Mouse (Mus musculus): ENCODE data around the gene Slc27a1. TPM values are rescaled to one million over a fixed set of nuclear protein-coding genes. Genes with fewer than 3 reads are reported as not detected.

Slc27a1 gene
- polyA plus RNA-seq, 1 experiment from 2014 or later, result 29.4 TPM

GRCm38 (mm10) chr8:71633981-71634667, 65.4 kb downstream of the Slc27a1 start:
- 3% methylated on average over 26 of the region's 26 CpGs for WGBS
- H3K27ac ChIP-seq (ENCODE audit: low read length), result no peak overlapping the region
- ATAC-seq (ENCODE audit: insufficient number of reproducible peaks, insufficient read depth, low FRiP score, low read depth), result no peak

More at GRCm38 (mm10) chr8:71633981-71634667, 65.4 kb downstream of the Slc27a1 start:
- no peaks in the 10 kb centered on the region for H3K27me3 ChIP-seq (ENCODE audit: control insufficient read depth, insufficient read depth, low read length)
- H3K4me3 ChIP-seq (ENCODE audit: low read depth, low read length), result peak overlapping the region; percentile 12; the same call in 1 of the 2 replicates
- no peak overlapping the region for H3K9ac ChIP-seq (replicated peaks; ENCODE audit: low read depth, low read length)
- peak overlapping the region; percentile 33 for H3K4me2 ChIP-seq (replicated peaks; ENCODE audit: low read depth, low read length)
- H3K4me1 ChIP-seq (ENCODE audit: control insufficient read depth, insufficient read depth, low read length), result peaks cover 3% of the 10 kb centered on the region; the same call in 1 of the 2 replicates
- peaks cover 8% of the 10 kb centered on the region; the same call in 1 of the 2 replicates for H3K9me3 ChIP-seq (ENCODE audit: control insufficient read depth, low read depth, low read length)
- no peaks in the 10 kb centered on the region for H3K36me3 ChIP-seq (ENCODE audit: control insufficient read depth, insufficient read depth, low read length)

Small RNA genes lying within 50 kb of the gene (microRNA-seq; reads per million reads assigned to microRNA genes)
- gene Mir6769b, result not detected

Other genes starting within 250 kb of the Slc27a1 start
- gene Use1, start 202.0 kb upstream of the Slc27a1 start, polyA plus RNA-seq (2014; fragmentation: Nextera tagmentation; extraction: Ambion mirVana), result 106 and 108 TPM in 2 replicates
- gene Ocel1, start 197.6 kb upstream of the Slc27a1 start, polyA plus RNA-seq (2014; fragmentation: Nextera tagmentation; extraction: Ambion mirVana), result 3.8 TPM in 2 replicates
- gene Nr2f6, start 186.9 kb upstream of the Slc27a1 start, polyA plus RNA-seq (2014; fragmentation: Nextera tagmentation; extraction: Ambion mirVana), result 52.7 and 65.5 TPM in 2 replicates
- gene Ushbp1, start 173.1 kb upstream of the Slc27a1 start, polyA plus RNA-seq (2014; fragmentation: Nextera tagmentation; extraction: Ambion mirVana), result 8.6 and 9.6 TPM in 2 replicates
- 92.2 and 94.2 TPM in 2 replicates for gene Babam1, start 172.0 kb upstream of the Slc27a1 start, polyA plus RNA-seq (2014; fragmentation: Nextera tagmentation; extraction: Ambion mirVana)
- 30.9 and 39.8 TPM in 2 replicates for gene Ankle1, start 162.9 kb upstream of the Slc27a1 start, polyA plus RNA-seq (2014; fragmentation: Nextera tagmentation; extraction: Ambion mirVana)
- gene Abhd8, start 105.2 kb upstream of the Slc27a1 start, polyA plus RNA-seq (2014; fragmentation: Nextera tagmentation; extraction: Ambion mirVana), result 28.4 and 30.0 TPM in 2 replicates
- 139 and 154 TPM in 2 replicates for gene Mrpl34, start 103.9 kb upstream of the Slc27a1 start, polyA plus RNA-seq (2014; fragmentation: Nextera tagmentation; extraction: Ambion mirVana)
- gene Dda1, start 99.7 kb upstream of the Slc27a1 start, polyA plus RNA-seq (2014; fragmentation: Nextera tagmentation; extraction: Ambion mirVana), result 94.8 and 98.9 TPM in 2 replicates
- 2.3 TPM in 2 replicates for gene Ano8, start 82.9 kb upstream of the Slc27a1 start, polyA plus RNA-seq (2014; fragmentation: Nextera tagmentation; extraction: Ambion mirVana)
- 7.1 and 7.2 TPM in 2 replicates for gene Gtpbp3, start 80.8 kb upstream of the Slc27a1 start, polyA plus RNA-seq (2014; fragmentation: Nextera tagmentation; extraction: Ambion mirVana)
- 67.1 and 67.5 TPM in 2 replicates for gene Plvap, start 57.1 kb upstream of the Slc27a1 start, polyA plus RNA-seq (2014; fragmentation: Nextera tagmentation; extraction: Ambion mirVana)
- gene Ccdc194, start 43.2 kb upstream of the Slc27a1 start, polyA plus RNA-seq (2014; fragmentation: Nextera tagmentation; extraction: Ambion mirVana), result 0.41 and 0.58 TPM in 2 replicates
- 7.6 and 10.9 TPM in 2 replicates for gene Bst2, start 31.4 kb upstream of the Slc27a1 start, polyA plus RNA-seq (2014; fragmentation: Nextera tagmentation; extraction: Ambion mirVana)
- gene Mvb12a, start 26.0 kb upstream of the Slc27a1 start, polyA plus RNA-seq (2014; fragmentation: Nextera tagmentation; extraction: Ambion mirVana), result 103 and 105 TPM in 2 replicates
- gene Tmem221, start 10.0 kb upstream of the Slc27a1 start, polyA plus RNA-seq (2014; fragmentation: Nextera tagmentation; extraction: Ambion mirVana), result 1.4 and 1.9 TPM in 2 replicates
- gene Nxnl1, start 2.3 kb upstream of the Slc27a1 start, polyA plus RNA-seq (2014; fragmentation: Nextera tagmentation; extraction: Ambion mirVana), result not detected in 2 replicates
- 258 and 266 TPM in 2 replicates for gene Pgls, start 23.3 kb downstream of the Slc27a1 start, polyA plus RNA-seq (2014; fragmentation: Nextera tagmentation; extraction: Ambion mirVana)
- 3.4 and 4.5 TPM in 2 replicates for gene Fam129c, start 28.8 kb downstream of the Slc27a1 start, polyA plus RNA-seq (2014; fragmentation: Nextera tagmentation; extraction: Ambion mirVana)
- 87.6 and 89.1 TPM in 2 replicates for gene Colgalt1, start 42.1 kb downstream of the Slc27a1 start, polyA plus RNA-seq (2014; fragmentation: Nextera tagmentation; extraction: Ambion mirVana)
- 1.4 and 1.7 TPM in 2 replicates for gene Unc13a, start 102.9 kb downstream of the Slc27a1 start, polyA plus RNA-seq (2014; fragmentation: Nextera tagmentation; extraction: Ambion mirVana)
- gene Jak3, start 107.4 kb downstream of the Slc27a1 start, polyA plus RNA-seq (2014; fragmentation: Nextera tagmentation; extraction: Ambion mirVana), result 5.4 and 6.0 TPM in 2 replicates
- gene Insl3, start 120.3 kb downstream of the Slc27a1 start, polyA plus RNA-seq (2014; fragmentation: Nextera tagmentation; extraction: Ambion mirVana), result 1.3 and 1.7 TPM in 2 replicates
- gene B3gnt3, start 132.9 kb downstream of the Slc27a1 start, polyA plus RNA-seq (2014; fragmentation: Nextera tagmentation; extraction: Ambion mirVana), result 4.7 and 5.4 TPM in 2 replicates
- 5.5 and 7.4 TPM in 2 replicates for gene Fcho1, start 156.8 kb downstream of the Slc27a1 start, polyA plus RNA-seq (2014; fragmentation: Nextera tagmentation; extraction: Ambion mirVana)